Mouse (Mus musculus) MEL (cell line): ENCODE data around the gene Ccng1. TPM values are rescaled to one million over a fixed set of nuclear protein-coding genes. Genes with fewer than 3 reads are reported as not detected.

ENCODE experiments used
- DNase-seq: peaks from one replicate; pipeline ENCODE4 v3.0.0; 2011; ENCODE audit warnings: low read depth, low spot score
- H3K27ac ChIP-seq: 2 replicates; pipeline ENCODE4 v1.5.1; 2012; ENCODE audit warnings: low read depth, mild to moderate bottlenecking, control low read depth, low read length, moderate library complexity; ENCODE audit not compliant: control insufficient read depth
- H3K27me3 ChIP-seq, 2 experiments: fragments of 150-350 bp in 1 of 2; sonication (generic) in 1 of 2; 2 replicates each; pipeline ENCODE4 v1.6.1; 2012; ENCODE audit warnings: low read length in 2 of 2, mild to moderate bottlenecking in 2 of 2, improper control_type of control experiment in 1 of 2, moderate library complexity in 1 of 2; ENCODE audit not compliant: insufficient read depth in 2 of 2, control insufficient read depth in 1 of 2
- H3K36me3 ChIP-seq, 2 experiments: 2 replicates each; pipeline ENCODE4 v1.6.1; 2012 to 2014; ENCODE audit warnings: low read length in 2 of 2, improper control_type of control experiment in 1 of 2, inconsistent platforms in 1 of 2, mild to moderate bottlenecking in 1 of 2; ENCODE audit not compliant: insufficient read depth in 2 of 2, control insufficient read depth in 1 of 2
- H3K4me1 ChIP-seq, 2 experiments: fragments of 150-350 bp in 1 of 2; sonication (generic) in 1 of 2; 2 replicates each; pipeline ENCODE4 v1.6.1; 2012; ENCODE audit warnings: low read length in 2 of 2, improper control_type of control experiment in 1 of 2, mild to moderate bottlenecking in 1 of 2; ENCODE audit not compliant: insufficient read depth in 2 of 2, control insufficient read depth in 1 of 2
- H3K4me3 ChIP-seq, 2 experiments: fragments of 150-350 bp in 1 of 2; sonication (generic) in 1 of 2; 2 replicates each; pipeline ENCODE4 v1.5.1; 2012; ENCODE audit warnings: low read depth in 2 of 2, low read length in 2 of 2, mild to moderate bottlenecking in 2 of 2, moderate library complexity in 2 of 2, control low read depth in 1 of 2, improper control_type of control experiment in 1 of 2; ENCODE audit not compliant: control insufficient read depth in 1 of 2, insufficient read depth in 1 of 2
- H3K79me2 ChIP-seq: 2 replicates; pipeline ENCODE4 v1.6.1; 2012; ENCODE audit warnings: mild to moderate bottlenecking, low read length, moderate library complexity; ENCODE audit not compliant: control insufficient read depth, poor library complexity, insufficient read depth
- H3K9ac ChIP-seq: 2 replicates; pipeline ENCODE4 v1.6.1; 2012; ENCODE audit warnings: low read depth, mild to moderate bottlenecking, control low read depth, low read length, moderate library complexity; ENCODE audit not compliant: control insufficient read depth, poor library complexity, severe bottlenecking
- H3K9me3 ChIP-seq: fragments of 150-350 bp; sonication (generic); replicated peaks from 2 replicates; pipeline ENCODE4 v1.6.1; 2012; ENCODE audit warnings: mild to moderate bottlenecking, low read length, improper control_type of control experiment, moderate library complexity; ENCODE audit not compliant: insufficient read depth
- CHD1 ChIP-seq: IDR thresholded peaks from 2 replicates; pipeline ENCODE4 v1.6.1; 2012; ENCODE audit warnings: low read depth, mild to moderate bottlenecking, inconsistent platforms, low read length, improper control_type of control experiment
- CHD2 ChIP-seq: IDR thresholded peaks from 2 replicates; pipeline ENCODE4 v1.6.1; 2011; ENCODE audit warnings: low read length, improper control_type of control experiment
- E2F4 ChIP-seq: IDR thresholded peaks from 2 replicates; pipeline ENCODE4 v1.6.1; 2011; ENCODE audit warnings: low read depth, low read length, improper control_type of control experiment, borderline replicate concordance
- ELF1 ChIP-seq: IDR thresholded peaks from 2 replicates; pipeline ENCODE4 v1.6.1; 2014; ENCODE audit warnings: low read depth, mild to moderate bottlenecking, inconsistent platforms, low read length, improper control_type of control experiment, moderate library complexity
- EP300 ChIP-seq, 2 experiments: IDR thresholded peaks; 2 replicates each; pipeline ENCODE4 v1.6.1; 2011; ENCODE audit warnings: improper control_type of control experiment in 2 of 2, low read length in 2 of 2, low read depth in 1 of 2, mild to moderate bottlenecking in 1 of 2
- ETS1 ChIP-seq: IDR thresholded peaks from 2 replicates; pipeline ENCODE4 v1.6.1; 2012; ENCODE audit warnings: low read depth, mild to moderate bottlenecking, inconsistent platforms, low read length, improper control_type of control experiment, moderate library complexity
- HCFC1 ChIP-seq: IDR thresholded peaks from 2 replicates; pipeline ENCODE4 v1.6.1; 2012; ENCODE audit warnings: low read depth, mild to moderate bottlenecking, inconsistent platforms, low read length, improper control_type of control experiment, moderate library complexity
- KAT2A ChIP-seq: conservative IDR thresholded peaks from 2 replicates; pipeline ENCODE4 v1.6.1; 2012; ENCODE audit warnings: low read depth, low read length, improper control_type of control experiment, inconsistent platforms
- MAFK ChIP-seq: IDR thresholded peaks from 2 replicates; pipeline ENCODE4 v1.6.1; 2011; ENCODE audit warnings: low read depth, mild to moderate bottlenecking, low read length, improper control_type of control experiment, borderline replicate concordance
- MAX ChIP-seq: IDR thresholded peaks from 2 replicates; pipeline ENCODE4 v1.6.1; 2011; ENCODE audit warnings: low read length, improper control_type of control experiment
- MAZ ChIP-seq: IDR thresholded peaks from 2 replicates; pipeline ENCODE4 v1.6.1; 2012; ENCODE audit warnings: low read depth, mild to moderate bottlenecking, inconsistent platforms, low read length, improper control_type of control experiment
- MXI1 ChIP-seq: IDR thresholded peaks from 2 replicates; pipeline ENCODE4 v1.6.1; 2011; ENCODE audit warnings: mild to moderate bottlenecking, low read depth, low read length, improper control_type of control experiment
- MYC ChIP-seq: IDR thresholded peaks from 2 replicates; pipeline ENCODE4 v1.6.1; 2011; ENCODE audit warnings: low read depth, mild to moderate bottlenecking, low read length, improper control_type of control experiment, moderate library complexity
- NELFE ChIP-seq: IDR thresholded peaks from 2 replicates; pipeline ENCODE4 v1.6.1; 2011; ENCODE audit warnings: low read depth, low read length, improper control_type of control experiment
- NRF1 ChIP-seq: IDR thresholded peaks from 2 replicates; pipeline ENCODE4 v1.6.1; 2014; ENCODE audit warnings: low read depth, mild to moderate bottlenecking, inconsistent platforms, low read length, improper control_type of control experiment, moderate library complexity; ENCODE audit not compliant: poor library complexity, insufficient read depth, severe bottlenecking
- POLR2A ChIP-seq, 2 experiments: IDR thresholded peaks; 2 replicates each; pipeline ENCODE4 v1.6.1; 2011 to 2012; ENCODE audit warnings: low read length in 2 of 2, mild to moderate bottlenecking in 2 of 2, control low read depth in 1 of 2, improper control_type of control experiment in 1 of 2, low read depth in 1 of 2, moderate library complexity in 1 of 2; ENCODE audit not compliant: control insufficient read depth in 1 of 2, insufficient read depth in 1 of 2, poor library complexity in 1 of 2
- POLR2AphosphoS2 ChIP-seq: IDR thresholded peaks from 2 replicates; pipeline ENCODE4 v1.6.1; 2011; ENCODE audit warnings: low read length, improper control_type of control experiment
- POLR2AphosphoS5 ChIP-seq: IDR thresholded peaks from 2 replicates; pipeline ENCODE4 v1.6.1; 2012; ENCODE audit warnings: low read depth, borderline replicate concordance, mild to moderate bottlenecking, inconsistent platforms, low read length, moderate library complexity, mixed read lengths
- SIN3A ChIP-seq: IDR thresholded peaks from 2 replicates; pipeline ENCODE4 v1.6.1; 2012; ENCODE audit warnings: low read length, improper control_type of control experiment, inconsistent platforms
- TBP ChIP-seq: IDR thresholded peaks from 2 replicates; pipeline ENCODE4 v1.8.0; 2011; ENCODE audit warnings: low read depth, low read length, improper control_type of control experiment
- TCF12 ChIP-seq: IDR thresholded peaks from 2 replicates; pipeline ENCODE4 v1.6.1; 2014; ENCODE audit warnings: low read depth, mild to moderate bottlenecking, inconsistent platforms, low read length, improper control_type of control experiment, moderate library complexity
- UBTF ChIP-seq: IDR thresholded peaks from 2 replicates; pipeline ENCODE4 v1.6.1; 2012; ENCODE audit warnings: low read depth, mild to moderate bottlenecking, inconsistent platforms, low read length, improper control_type of control experiment, moderate library complexity, borderline replicate concordance; ENCODE audit not compliant: insufficient read depth
- USF1 ChIP-seq: IDR thresholded peaks from 2 replicates; pipeline ENCODE4 v1.6.1; 2014; ENCODE audit warnings: low read depth, mild to moderate bottlenecking, inconsistent platforms, low read length, improper control_type of control experiment, moderate library complexity
- ZKSCAN1 ChIP-seq: IDR thresholded peaks from 2 replicates; pipeline ENCODE4 v1.6.1; 2012; ENCODE audit warnings: low read depth, mild to moderate bottlenecking, inconsistent platforms, low read length, improper control_type of control experiment, moderate library complexity
- ZMIZ1 ChIP-seq: IDR thresholded peaks from 2 replicates; pipeline ENCODE4 v1.6.1; 2012; ENCODE audit warnings: low read depth, mild to moderate bottlenecking, inconsistent platforms, low read length, improper control_type of control experiment, moderate library complexity
- polyA plus RNA-seq, 2 experiments: library from polyadenylated mRNA; stranded (reverse) in 1 of 2; unstranded in 1 of 2; fragments of >175 nt in 1 of 2; fragments of >200 nt in 1 of 2; gene quantifications; 2 replicates each; pipeline versions ENCODE4 v1.2.1 to v1.2.4; 2012; ENCODE audit warnings: low replicate concordance in 2 of 2, low read depth in 1 of 2; ENCODE audit not compliant: insufficient read length in 2 of 2, insufficient read depth in 1 of 2, missing spikeins in 1 of 2
- total RNA-seq: library from RNA; depleted of rRNA; stranded (reverse); fragments of 300-350 nt; gene quantifications from 2 replicates; pipeline ENCODE4 v1.2.3, GENCODE M21; 2012

The Ccng1 gene
- total and polyA plus RNA-seq, 3 experiments, result 23.5 to 165 (median 42.8) TPM

DNA sequence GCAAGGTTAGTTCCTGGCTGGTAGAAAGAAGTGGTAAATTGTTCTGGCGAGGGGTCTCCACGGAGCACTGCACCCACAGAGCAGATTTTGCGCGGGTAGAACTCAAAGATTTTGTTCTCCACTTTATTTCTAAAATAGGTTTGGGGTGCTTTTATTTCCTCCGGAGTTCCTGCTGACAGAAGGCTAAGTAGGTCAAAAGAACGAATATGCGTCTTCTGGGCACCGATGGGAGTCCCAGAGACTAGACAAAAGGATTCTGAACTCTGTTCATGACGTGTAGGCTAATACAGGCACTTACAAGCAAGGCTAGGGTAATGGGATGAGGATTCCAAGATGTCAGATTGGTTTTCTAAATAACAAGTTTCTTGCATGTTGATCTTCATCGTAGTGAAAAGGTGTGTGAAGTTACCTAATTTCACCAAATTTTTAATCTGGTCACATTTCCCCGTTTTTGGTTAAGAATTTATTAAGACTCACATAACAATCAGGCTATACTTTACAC, 20.8 kb downstream of the Ccng1 start:
- Histone ChIP-seq H3K4me3 (peak overlapping the region; percentile 75 to 78), H3K36me3 (peaks cover 33 to 37% of the 10 kb centered on the region in 2 experiments), H3K27me3 (no peaks in the 10 kb centered on the region), H3K4me1 (peaks cover 2 to 13% of the 10 kb centered on the region in 2 experiments; a peak in 2 of 4 replicates), H3K9me3 (no peaks in the 10 kb centered on the region), H3K79me2 (peaks cover 47% of the 10 kb centered on the region), H3K9ac (peak overlapping the region; percentile 90), H3K27ac (peak overlapping the region; percentile 94)
- TF ChIP-seq SIN3A (no peak), CHD1 (peak; percentile 67)
- peak; percentile 48 for DNase-seq

DNA sequence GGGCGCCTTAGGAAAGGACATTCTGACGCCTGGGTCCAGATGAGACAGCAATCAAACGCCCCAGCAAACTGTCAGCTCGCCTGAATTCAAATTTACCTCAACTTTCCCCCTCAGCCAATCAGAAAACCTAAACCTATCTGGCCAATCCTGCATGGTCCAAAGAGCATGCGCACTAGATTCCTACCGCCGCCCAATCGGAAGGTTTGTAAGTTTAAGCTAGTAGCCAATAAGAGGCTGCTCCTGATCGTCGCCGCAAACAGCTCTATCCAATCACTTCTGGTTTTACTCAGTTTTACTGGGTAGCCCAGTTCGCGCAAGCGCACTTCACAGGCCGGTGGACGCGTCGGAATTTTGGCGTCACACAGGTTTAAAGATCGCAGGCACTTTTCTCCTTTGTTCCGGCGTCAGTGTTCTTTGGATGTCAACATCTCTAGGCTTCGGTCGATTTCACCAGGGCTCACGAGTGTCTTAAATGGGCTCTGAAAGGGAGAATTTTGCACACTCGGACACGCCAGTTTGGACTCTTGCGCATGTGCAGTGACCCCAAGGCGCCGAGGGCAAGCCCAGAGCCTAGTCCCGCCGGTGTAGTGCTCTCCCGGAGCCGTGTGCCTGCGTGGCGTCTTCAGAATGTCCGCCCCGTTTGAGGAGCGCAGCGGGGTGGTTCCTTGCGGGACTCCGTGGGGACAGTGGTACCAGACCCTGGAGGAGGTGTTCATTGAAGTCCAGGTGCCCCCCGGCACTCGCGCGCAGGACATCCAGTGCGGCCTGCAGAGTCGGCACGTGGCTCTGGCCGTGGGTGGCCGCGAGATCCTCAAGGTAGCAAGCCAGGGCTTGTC, 21.6 kb downstream of the Ccng1 start, which contains the start of the genes Hmmr and Nudcd2:
Hmmr (minus strand) TSS at position 84 of the 836 bp plus-strand sequence.
Nudcd2 (plus strand) TSS at position 329 of the 836 bp plus-strand sequence.
- Histone ChIP-seq H3K27ac (peak within 1 kb of the TSS; percentile 94), H3K36me3 (peaks cover 33 to 36% of the 10 kb centered on the region in 2 experiments), H3K79me2 (peaks cover 47% of the 10 kb centered on the region), H3K9me3 (no peaks in the 10 kb centered on the region), H3K4me1 (peaks cover 2 to 13% of the 10 kb centered on the region in 2 experiments; a peak in 2 of 4 replicates), H3K27me3 (no peaks in the 10 kb centered on the region), H3K9ac (peak within 1 kb of the TSS; percentile 92), H3K4me3 (peak within 1 kb of the TSS; percentile 85 to 97)
- DNase-seq, result peak; percentile 100
- TF ChIP-seq ELF1, result no peak
- TF ChIP-seq EP300 (IDR thresholded peaks at IDR 0.05; ENCODE audit: low read depth in 1 of 2, low read length in 2 of 2), result 0 out of 4 replicates have a peak, but pooled peaks of 1 of the 2 experiments have one; percentile 6
- TF ChIP-seq MAFK, result no peak
- peak; percentile 79 for TF ChIP-seq NELFE
- peak; percentile 91 for TF ChIP-seq HCFC1
- TF ChIP-seq POLR2AphosphoS5, result no peak
- peak; percentile 99 for TF ChIP-seq SIN3A
- TF ChIP-seq MAZ, result no peak
- TF ChIP-seq TBP, result peak; percentile 92
- peak; percentile 92 for TF ChIP-seq ZMIZ1
- peak; percentile 76 for TF ChIP-seq POLR2AphosphoS2
- peak; percentile 76 for TF ChIP-seq NRF1
- 0 out of 2 replicates have a peak, but pooled peaks have one; percentile 20 for TF ChIP-seq ETS1
- peak; percentile 45; the same call in 1 of the 2 replicates for TF ChIP-seq TCF12
- peak; percentile 96 for TF ChIP-seq MXI1
- TF ChIP-seq POLR2A (IDR thresholded peaks at IDR 0.05; ENCODE audit: control insufficient read depth in 1 of 2, insufficient read depth in 1 of 2, low read depth in 1 of 2, low read length in 2 of 2, poor library complexity in 1 of 2), result peak; percentile 66 to 89; a peak in 3 of 4 replicates
- TF ChIP-seq CHD2, result peak; percentile 85
- peak; percentile 85 for TF ChIP-seq MAX
- TF ChIP-seq ZKSCAN1, result no peak
- no peak for TF ChIP-seq UBTF
- TF ChIP-seq KAT2A, result peak; percentile 70
- TF ChIP-seq E2F4, result peak; percentile 84; the same call in 1 of the 2 replicates
- peak; percentile 91 for TF ChIP-seq MYC
- TF ChIP-seq USF1, result peak; percentile 60
